Mouse (Mus musculus) lung, adult 10 weeks (tissue): Measurements from ENCODE around the gene Syde1. TPM values are rescaled to one million over a fixed set of nuclear protein-coding genes. Genes with fewer than 3 reads are reported as not detected.

Experiments
- polyA plus RNA-seq: library from polyadenylated mRNA; stranded (reverse); fragments of 350-450 nt; fragmentation: Illumina TruSeq; extraction: RNeasy Lipid Tissue Mini Kit (QIAGEN cat#74804); gene quantifications from one replicate; pipeline ENCODE4 v1.2.3, GENCODE M21; 2014; ENCODE audit warnings: low read depth, low replicate concordance; ENCODE audit not compliant: insufficient read depth

The Syde1 gene
- 24.7 TPM for polyA plus RNA-seq

GRCm38 (mm10) chr10:78591406-78592328, at the start of gene Syde1:
Syde1 (minus strand) TSS chr10:78591964.

GRCm38 (mm10) chr10:78617974-78618373, 26.2 kb upstream of the Syde1 start, which contains the start of gene Olfr1357:
Olfr1357 (minus strand) TSS chr10:78618074.

GRCm38 (mm10) chr10:78574250-78575104, 17.3 kb downstream of the Syde1 start, which contains the start of gene Ilvbl:
Ilvbl (plus strand) TSS chr10:78574346.

Other genes starting within 250 kb of the Syde1 start
- gene Agpat3, start 239.5 kb downstream of the Syde1 start, polyA plus RNA-seq, result 59.9 TPM
- gene Rrp1, start 178.9 kb downstream of the Syde1 start, polyA plus RNA-seq, result 89.4 TPM
- gene Cstb, start 166.3 kb downstream of the Syde1 start, polyA plus RNA-seq, result 190 TPM
- 7.3 TPM for gene Pdxk, start 127.0 kb downstream of the Syde1 start, polyA plus RNA-seq
- gene Olfr1358, start 74.5 kb downstream of the Syde1 start, polyA plus RNA-seq, result not detected
- 19.7 TPM for gene Ilvbl, start 17.6 kb downstream of the Syde1 start, polyA plus RNA-seq
- not detected for gene Olfr1357, start 26.1 kb upstream of the Syde1 start, polyA plus RNA-seq
- not detected for gene Casp14, start 126.3 kb upstream of the Syde1 start, polyA plus RNA-seq
- gene Ccdc105, start 161.1 kb upstream of the Syde1 start, polyA plus RNA-seq, result not detected
- gene Slc1a6, start 188.5 kb upstream of the Syde1 start, polyA plus RNA-seq, result 0.25 TPM